Mouse (Mus musculus): Measurements from ENCODE around the gene Hivep3. TPM values are rescaled to one million over a fixed set of nuclear protein-coding genes. Genes with fewer than 3 reads are reported as not detected.

Gene Hivep3
- polyA plus RNA-seq, 1 experiment from 2014 or later = 6.0 TPM

DNA sequence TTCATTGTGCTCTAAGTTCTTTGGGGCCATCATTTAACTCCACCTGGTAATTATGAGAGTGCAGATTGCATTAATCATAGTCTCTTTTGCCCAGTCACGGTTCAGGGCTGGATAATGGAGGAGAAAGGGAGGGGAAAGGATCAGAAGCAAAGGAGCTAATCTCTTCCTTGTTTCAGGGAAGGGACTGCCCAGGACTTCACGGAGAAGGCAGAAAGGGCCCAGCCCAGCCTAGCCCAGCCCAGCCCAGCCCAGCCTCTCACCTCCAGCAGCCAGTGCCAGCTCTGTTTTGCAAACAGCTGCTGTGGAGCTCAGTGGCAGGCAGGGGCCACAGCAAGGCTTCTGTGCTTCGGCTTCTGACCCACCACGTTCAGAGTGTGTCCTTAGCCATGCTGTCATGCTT lies 180.6 kb downstream of the Hivep3 start:
- Histone ChIP-seq H3K4me1 (replicated peaks; ENCODE audit: control insufficient read depth, insufficient read depth) (no peaks in the 10 kb centered on the region), H3K27me3 (ENCODE audit: control insufficient read depth, insufficient read depth, low read length) (no peaks in the 10 kb centered on the region), H3K4me2 (replicated peaks; ENCODE audit: low read depth) (no peak overlapping the region), H3K4me3 (ENCODE audit: low read depth, low read length) (no peak overlapping the region), H3K27ac (replicated peaks) (no peak overlapping the region), H3K9ac (ENCODE audit: low read length) (no peak overlapping the region), H3K9me3 (ENCODE audit: control insufficient read depth, low read length) (no peaks in the 10 kb centered on the region), H3K36me3 (ENCODE audit: control insufficient read depth, insufficient read depth, low read length) (no peaks in the 10 kb centered on the region)
- TF ChIP-seq CTCF (IDR thresholded peaks at IDR 0.05; ENCODE audit: low read depth) (0 out of 2 replicates have a peak, but pooled peaks have one; percentile 5), EP300 (optimal IDR thresholded peaks at IDR 0.05) (no peak)
- DNase-seq (ENCODE audit: low spot score) (peak; percentile 78), ATAC-seq (ENCODE audit: low FRiP score, low TSS enrichment) (peak; percentile 91)
- 11% methylated on average over 4 of the region's 4 CpGs for WGBS

GRCm38 (mm10) chr4:119915069-119915468 lies 181.5 kb downstream of the Hivep3 start:
- no peak for TF ChIP-seq CTCF (IDR thresholded peaks at IDR 0.05; ENCODE audit: low read depth)
- no peak for TF ChIP-seq EP300 (optimal IDR thresholded peaks at IDR 0.05)
- no peak for DNase-seq (ENCODE audit: low spot score)

GRCm38 (mm10) chr4:119917502-119917901 lies 183.9 kb downstream of the Hivep3 start:
- no peaks in the 10 kb centered on the region for H3K27me3 ChIP-seq (ENCODE audit: control insufficient read depth, insufficient read depth, low read length)
- 76% methylated on average over 7 of the region's 7 CpGs for WGBS
- no peaks in the 10 kb centered on the region for H3K4me1 ChIP-seq (replicated peaks; ENCODE audit: control insufficient read depth, insufficient read depth)
- DNase-seq (ENCODE audit: low spot score) = no peak
- H3K4me2 ChIP-seq (replicated peaks; ENCODE audit: low read depth) = no peak overlapping the region
- H3K36me3 ChIP-seq (ENCODE audit: control insufficient read depth, insufficient read depth, low read length) = no peaks in the 10 kb centered on the region
- no peak overlapping the region for H3K9ac ChIP-seq (ENCODE audit: low read length)
- H3K9me3 ChIP-seq (ENCODE audit: control insufficient read depth, low read length) = no peaks in the 10 kb centered on the region
- no peak overlapping the region for H3K27ac ChIP-seq (replicated peaks)
- H3K4me3 ChIP-seq (ENCODE audit: low read depth, low read length) = no peak overlapping the region
- no peak for ATAC-seq (ENCODE audit: low FRiP score, low TSS enrichment)
- peak; percentile 80 for TF ChIP-seq CTCF (IDR thresholded peaks at IDR 0.05; ENCODE audit: low read depth)
- TF ChIP-seq EP300 (optimal IDR thresholded peaks at IDR 0.05) = no peak

More at GRCm38 (mm10) chr4:119915069-119915468, 181.5 kb downstream of the Hivep3 start:
- WGBS = 74% methylated on average over 2 of the region's 2 CpGs
- H3K4me1 ChIP-seq (replicated peaks; ENCODE audit: control insufficient read depth, insufficient read depth) = no peaks in the 10 kb centered on the region
- no peak overlapping the region for H3K4me2 ChIP-seq (replicated peaks; ENCODE audit: low read depth)
- H3K27ac ChIP-seq (replicated peaks) = no peak overlapping the region
- no peaks in the 10 kb centered on the region for H3K36me3 ChIP-seq (ENCODE audit: control insufficient read depth, insufficient read depth, low read length)
- no peaks in the 10 kb centered on the region for H3K27me3 ChIP-seq (ENCODE audit: control insufficient read depth, insufficient read depth, low read length)
- no peaks in the 10 kb centered on the region for H3K9me3 ChIP-seq (ENCODE audit: control insufficient read depth, low read length)
- H3K9ac ChIP-seq (ENCODE audit: low read length) = no peak overlapping the region
- H3K4me3 ChIP-seq (ENCODE audit: low read depth, low read length) = no peak overlapping the region
- no peak for ATAC-seq (ENCODE audit: low FRiP score, low TSS enrichment)

GRCm38 (mm10) chr4:119919349-119919748 lies 185.8 kb downstream of the Hivep3 start:
- Histone ChIP-seq H3K4me2 (replicated peaks; ENCODE audit: low read depth) (no peak overlapping the region), H3K36me3 (ENCODE audit: control insufficient read depth, insufficient read depth, low read length) (no peaks in the 10 kb centered on the region), H3K9me3 (ENCODE audit: control insufficient read depth, low read length) (no peaks in the 10 kb centered on the region), H3K4me3 (ENCODE audit: low read depth, low read length) (no peak overlapping the region), H3K27ac (replicated peaks) (no peak overlapping the region), H3K4me1 (replicated peaks; ENCODE audit: control insufficient read depth, insufficient read depth) (no peaks in the 10 kb centered on the region), H3K9ac (ENCODE audit: low read length) (no peak overlapping the region), H3K27me3 (ENCODE audit: control insufficient read depth, insufficient read depth, low read length) (no peaks in the 10 kb centered on the region)
- DNase-seq (ENCODE audit: low spot score) = no peak
- TF ChIP-seq CTCF (IDR thresholded peaks at IDR 0.05; ENCODE audit: low read depth) (peak; percentile 21; the same call in 1 of the 2 replicates), EP300 (optimal IDR thresholded peaks at IDR 0.05) (no peak)
- WGBS = 76% methylated on average over 5 of the region's 5 CpGs
- ATAC-seq (ENCODE audit: low FRiP score, low TSS enrichment) = no peak

GRCm38 (mm10) chr4:119921022-119921717 lies 187.6 kb downstream of the Hivep3 start:
- DNase-seq (ENCODE audit: low spot score) (no peak), ATAC-seq (ENCODE audit: low FRiP score, low TSS enrichment) (no peak)
- H3K27me3 ChIP-seq (ENCODE audit: control insufficient read depth, insufficient read depth, low read length) = no peaks in the 10 kb centered on the region
- 85% methylated on average over 12 of the region's 12 CpGs for WGBS
- no peak overlapping the region for H3K4me2 ChIP-seq (replicated peaks; ENCODE audit: low read depth)
- H3K36me3 ChIP-seq (ENCODE audit: control insufficient read depth, insufficient read depth, low read length) = no peaks in the 10 kb centered on the region
- no peak overlapping the region for H3K27ac ChIP-seq (replicated peaks)
- no peak overlapping the region for H3K4me3 ChIP-seq (ENCODE audit: low read depth, low read length)
- H3K9ac ChIP-seq (ENCODE audit: low read length) = no peak overlapping the region
- H3K4me1 ChIP-seq (replicated peaks; ENCODE audit: control insufficient read depth, insufficient read depth) = no peaks in the 10 kb centered on the region
- H3K9me3 ChIP-seq (ENCODE audit: control insufficient read depth, low read length) = no peaks in the 10 kb centered on the region
- TF ChIP-seq CTCF (IDR thresholded peaks at IDR 0.05; ENCODE audit: low read depth) (peak; percentile 59), EP300 (optimal IDR thresholded peaks at IDR 0.05) (no peak)

DNA sequence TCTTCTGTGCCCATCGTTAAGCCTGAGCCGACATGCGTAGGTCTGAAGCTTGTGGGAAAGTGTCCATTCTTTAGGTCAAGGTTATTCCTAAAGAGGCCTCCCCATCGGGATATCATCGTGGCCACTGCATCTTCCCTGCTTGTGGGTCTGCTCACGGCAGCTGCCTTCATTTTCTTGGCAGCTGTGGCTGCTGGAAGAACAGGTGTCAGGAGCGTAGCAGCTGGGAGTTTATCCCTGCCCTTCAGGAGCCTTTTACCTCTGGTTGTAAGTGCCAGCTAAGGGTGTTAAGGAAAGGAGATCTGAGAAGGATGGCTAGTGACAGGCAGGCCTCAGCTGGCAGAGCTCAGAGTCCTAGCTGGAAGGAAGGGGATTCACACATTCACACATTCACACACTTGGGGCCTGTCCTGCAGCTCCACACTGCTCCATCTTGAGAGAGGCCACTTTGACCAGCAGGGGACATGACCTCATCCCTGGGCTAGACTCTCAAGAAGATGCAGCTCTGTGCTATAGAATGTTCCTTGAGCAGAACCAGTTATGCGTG lies 188.2 kb downstream of the Hivep3 start:
- Histone ChIP-seq H3K27me3 (ENCODE audit: control insufficient read depth, insufficient read depth, low read length) (no peaks in the 10 kb centered on the region), H3K36me3 (ENCODE audit: control insufficient read depth, insufficient read depth, low read length) (no peaks in the 10 kb centered on the region), H3K9me3 (ENCODE audit: control insufficient read depth, low read length) (no peaks in the 10 kb centered on the region), H3K4me3 (ENCODE audit: low read depth, low read length) (no peak overlapping the region), H3K4me1 (replicated peaks; ENCODE audit: control insufficient read depth, insufficient read depth) (no peaks in the 10 kb centered on the region), H3K4me2 (replicated peaks; ENCODE audit: low read depth) (no peak overlapping the region), H3K9ac (ENCODE audit: low read length) (no peak overlapping the region), H3K27ac (replicated peaks) (no peak overlapping the region)
- DNase-seq (ENCODE audit: low spot score) (no peak), ATAC-seq (ENCODE audit: low FRiP score, low TSS enrichment) (no peak)
- TF ChIP-seq EP300 (optimal IDR thresholded peaks at IDR 0.05) (no peak), CTCF (IDR thresholded peaks at IDR 0.05; ENCODE audit: low read depth) (peak; percentile 4; the same call in 1 of the 2 replicates)
- 72% methylated on average over 8 of the region's 8 CpGs for WGBS
